Mouse (Mus musculus) liver, adult 2 months (tissue): ENCODE results near the gene Higd1c.
"Not testable (repeated sequence)": the region's sequence is repeated elsewhere in the genome, so short reads cannot be mapped to it uniquely, and the experiment has no call there.

Experiments
- CTCF ChIP-seq: fragments of 200-500 bp; IDR thresholded peaks from 2 replicates; pipeline ENCODE4 v1.5.1; 2011; ENCODE audit warnings: low read depth, low read length, control low read depth
- POLR2A ChIP-seq: fragments of 200-500 bp; IDR thresholded peaks from 2 replicates; pipeline ENCODE4 v1.6.1; 2011; ENCODE audit warnings: low read length, control low read depth; ENCODE audit not compliant: insufficient read depth; ENCODE audit errors: extremely low read depth

DNA sequence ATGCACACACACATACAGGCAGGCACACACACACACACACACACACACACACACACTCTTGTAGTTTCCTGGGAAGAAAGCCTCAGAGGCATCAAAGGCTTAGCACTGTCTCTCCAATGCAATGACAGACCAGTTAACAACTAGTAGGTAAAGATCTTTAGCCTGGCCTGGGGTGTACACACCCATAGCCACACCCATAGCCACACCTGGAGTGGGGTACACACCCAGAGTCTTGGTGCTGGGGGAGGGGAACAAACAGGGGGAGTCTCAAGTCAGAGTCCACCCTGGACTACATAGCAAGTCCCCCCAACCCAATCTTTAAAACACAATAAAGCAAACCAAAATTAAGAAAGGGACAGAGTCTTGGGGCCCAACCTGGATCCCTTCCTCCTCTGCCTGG lies 27.0 kb upstream of the Higd1c start:
- not testable (repeated sequence) for TF ChIP-seq CTCF, POLR2A
